In the genomic region with DNA sequence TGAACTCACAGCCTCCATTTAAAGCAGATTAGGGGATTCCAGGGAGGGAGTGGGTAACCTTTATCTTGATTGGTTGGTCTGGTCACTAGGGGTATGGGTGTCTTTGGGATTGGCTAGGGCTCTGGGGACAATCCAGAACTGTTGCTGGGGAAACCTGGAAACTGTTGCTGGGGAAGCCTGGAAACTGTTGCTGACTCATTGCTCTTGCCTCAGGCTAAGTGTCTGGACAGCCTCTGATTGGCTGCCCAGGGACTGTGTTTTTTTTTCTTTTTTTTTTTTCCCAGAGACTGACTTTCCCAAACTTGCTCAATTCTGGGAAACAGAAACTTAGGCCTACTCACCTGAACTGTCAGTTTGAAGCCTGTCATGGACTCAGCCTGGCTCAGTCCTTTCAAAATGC, we compare ENCODE assay signal across 28 mouse cellular contexts. TPM values are rescaled to one million over a fixed set of nuclear protein-coding genes. Genes with fewer than 3 reads are reported as not detected.
DNase-seq lines count a peak whose midpoint lies in the region; ATAC-seq and TF ChIP-seq lines count a peak whose summit lies in the region.
"Had no signal": no experiment of that assay in that cellular context is flagged by ENCODE, and none has a peak within 500 bp of the region (broad histone marks: within the 10 kb centered on the region; RNA-seq: fewer than 3 reads in every experiment).

No protein-coding gene starts in this region.

- no peak overlapping the region for H3K4me2 ChIP-seq in liver, embryonic 13.5 days
- no peak overlapping the region for H3K4me2 ChIP-seq in myocyte (ENCODE audit: low read depth)
- no peak overlapping the region for H3K4me2 ChIP-seq in hindbrain, embryonic 16.5 days (ENCODE audit: low read length)
- H3K4me2 ChIP-seq: heart, embryonic 15.5 days; lung, embryonic 14.5 days; midbrain, embryonic 12.5 days; neural tube, embryonic 13.5 days had no signal

- no peak for DNase-seq in liver, embryonic 13.5 days
- DNase-seq in liver (no peak), ES-E14 (ENCODE audit: low read depth, low spot score) (peak; percentile 74), WW6 (ENCODE audit: low read depth, low spot score) (peak; percentile 75)
- DNase-seq in testis, postnatal 10 days (ENCODE audit: low spot score), result no peak
- DNase-seq: adrenal gland, postnatal 36 days; B cell, adult 2 months; cerebellum, adult 8-10 months; gastrocnemius, postnatal 14 days; heart, adult 2 months; heart, postnatal 4 days; kidney, adult 2 months; kidney, postnatal 10 days; left cerebral cortex, postnatal 4 days; lung, embryonic 14.5 days; right cerebral cortex, adult 18-20 months had no signal

- ATAC-seq in liver, embryonic 13.5 days (ENCODE audit: low read depth), result peak; percentile 23; the same call in 1 of the 2 replicates
- no peak for ATAC-seq in erythroblast, adult 5-6 weeks (replicated peaks; ENCODE audit: low FRiP score, poor library complexity, severe bottlenecking)
- ATAC-seq in hindbrain, embryonic 16.5 days, result no peak
- ATAC-seq: forebrain, embryonic 14.5 days; hindbrain, postnatal 0 days had no signal

- no peak overlapping the region for H3K27ac ChIP-seq in liver, embryonic 13.5 days
- peak overlapping the region; percentile 82; the same call in 1 of the 2 replicates for H3K27ac ChIP-seq in ES-E14 (ENCODE audit: insufficient read depth, low read depth, low read length, poor library complexity, severe bottlenecking)
- H3K27ac ChIP-seq in hindbrain, embryonic 16.5 days (ENCODE audit: low read depth, low read length), result no peak overlapping the region
- H3K27ac ChIP-seq: heart, adult 2 months; heart, embryonic 15.5 days; hindbrain, postnatal 0 days; macrophage; midbrain, embryonic 12.5 days; neural tube, embryonic 13.5 days had no signal

- H3K4me1 ChIP-seq in liver, embryonic 13.5 days (replicated peaks), result peaks cover 23% of the 10 kb centered on the region
- peaks cover 2 to 22% of the 10 kb centered on the region in 2 experiments for H3K4me1 ChIP-seq in ES-E14 (ENCODE audit: control insufficient read depth in 2 of 2, insufficient read depth in 2 of 2, low read length in 2 of 2, poor library complexity in 1 of 2)
- H3K4me1 ChIP-seq in hindbrain, embryonic 16.5 days (ENCODE audit: control insufficient read depth, insufficient read depth, low read depth, low read length), result no peaks in the 10 kb centered on the region; the same call in none of the 2 replicates

- no peak overlapping the region for H3ac ChIP-seq in myocyte (ENCODE audit: control insufficient read depth, insufficient read length)

- H3K9ac ChIP-seq in liver, embryonic 13.5 days, result no peak overlapping the region
- no peak overlapping the region for H3K9ac ChIP-seq in ES-E14 (ENCODE audit: insufficient read depth, low read depth, low read length, poor library complexity, severe bottlenecking)
- no peak overlapping the region for H3K9ac ChIP-seq in hindbrain, embryonic 16.5 days (ENCODE audit: low read depth, low read length)
- H3K9ac ChIP-seq: heart, embryonic 15.5 days; lung, embryonic 14.5 days; midbrain, embryonic 12.5 days; neural tube, embryonic 13.5 days had no signal

- no peak overlapping the region for H3K4me3 ChIP-seq in liver, embryonic 13.5 days (replicated peaks)
- no peak overlapping the region for H3K4me3 ChIP-seq in ES-E14 (ENCODE audit: insufficient read depth in 1 of 2, low read depth in 1 of 2, low read length in 2 of 2, poor library complexity in 1 of 2, severe bottlenecking in 1 of 2)
- H3K4me3 ChIP-seq in myocyte, result no peak overlapping the region
- H3K4me3 ChIP-seq in hindbrain, embryonic 16.5 days (ENCODE audit: low read length), result no peak overlapping the region
- H3K4me3 ChIP-seq: heart, adult 2 months; heart, embryonic 15.5 days; midbrain, embryonic 12.5 days; neural tube, embryonic 13.5 days had no signal

- TF ChIP-seq POLR2A in myocyte (IDR thresholded peaks at IDR 0.05; ENCODE audit: insufficient read length, low read depth), result no peak

- no peaks in the 10 kb centered on the region for H3K9me3 ChIP-seq in liver, embryonic 13.5 days (replicated peaks)
- H3K9me3 ChIP-seq in ES-E14 (ENCODE audit: control insufficient read depth, insufficient read depth, low read depth, low read length), result no peaks in the 10 kb centered on the region
- H3K9me3 ChIP-seq in hindbrain, embryonic 16.5 days (ENCODE audit: control insufficient read depth, low read length), result no peaks in the 10 kb centered on the region
- H3K9me3 ChIP-seq: G1E; heart, embryonic 15.5 days; neural tube, embryonic 13.5 days had no signal

- H3K36me3 ChIP-seq in liver, embryonic 13.5 days, result no peaks in the 10 kb centered on the region
- H3K36me3 ChIP-seq in ES-E14 (ENCODE audit: control insufficient read depth, insufficient read depth, low read length, poor library complexity, severe bottlenecking) (no peaks in the 10 kb centered on the region), myocyte (ENCODE audit: control insufficient read depth, insufficient read depth) (no peaks in the 10 kb centered on the region)
- H3K36me3 ChIP-seq in hindbrain, embryonic 16.5 days (ENCODE audit: control insufficient read depth, insufficient read depth, low read length), result no peaks in the 10 kb centered on the region
- H3K36me3 ChIP-seq: G1E; heart, embryonic 15.5 days; midbrain, embryonic 12.5 days; neural tube, embryonic 13.5 days had no signal

- H3K79me2 ChIP-seq in myocyte (ENCODE audit: control insufficient read depth, insufficient read depth), result no peaks in the 10 kb centered on the region

- peaks cover 9% of the 10 kb centered on the region; the same call in 1 of the 2 replicates for H3K27me3 ChIP-seq in liver, embryonic 13.5 days
- H3K27me3 ChIP-seq in myocyte (ENCODE audit: control insufficient read depth, insufficient read depth, insufficient read length), result no peaks in the 10 kb centered on the region
- no peaks in the 10 kb centered on the region for H3K27me3 ChIP-seq in hindbrain, embryonic 16.5 days (replicated peaks; ENCODE audit: control insufficient read depth, insufficient read depth, low read length)
- H3K27me3 ChIP-seq: heart, embryonic 15.5 days; midbrain, embryonic 12.5 days; neural tube, embryonic 13.5 days had no signal

- in situ Hi-C loops in ES-E14 (cut with MboI; ENCODE audit: low sequenced_read_pairs in 2 of 2, unreplicated experiment in 2 of 2), result no loop called here

TF ChIP-seq in ES-E14, 5 proteins besides CTCF, POLR2A, EP300 and RAD21:
- TF ChIP-seq ZC3H11A (IDR thresholded peaks at IDR 0.05; ENCODE audit: borderline replicate concordance, low read depth, low read length) (no peak), ZNF384 (IDR thresholded peaks at IDR 0.05; ENCODE audit: low read depth, low read length) (peak; percentile 97), MAFK (IDR thresholded peaks at IDR 0.05; ENCODE audit: insufficient read depth, low read depth, low read length) (peak; percentile 79), HCFC1 (IDR thresholded peaks at IDR 0.05; ENCODE audit: borderline replicate concordance, insufficient read depth, low read length) (no peak), CHD2 (IDR thresholded peaks at IDR 0.05; ENCODE audit: low read depth, low read length) (0 out of 2 replicates have a peak, but pooled peaks have one; percentile 26)

TF ChIP-seq in myocyte, 11 proteins besides CTCF, POLR2A, EP300 and RAD21:
- TF ChIP-seq MAX (IDR thresholded peaks at IDR 0.05; ENCODE audit: low read depth) (no peak), CEBPB (IDR thresholded peaks at IDR 0.05; ENCODE audit: insufficient read depth, poor library complexity, severe bottlenecking) (peak; percentile 51; the same call in 1 of the 2 replicates)

RNA-seq across cellular contexts. Expression of a gene that starts 8.1 kb away (rescaled TPM):
- 0.39 and 0.98 TPM in 2 replicates for polyA plus RNA-seq in liver, embryonic 13.5 days (2015; fragmentation: Nextera tagmentation; extraction: Ambion mirVana)
- total RNA-seq in ES-E14 (2012; rRNA removed), result 0.32 TPM in 1 of 2 replicates, not detected in the other
- polyA plus RNA-seq in myocyte (2012; fragmentation: generic; extraction: Trizol), result 1,055 TPM
- total RNA-seq in erythroblast, adult 5-6 weeks (2015; ENCODE audit: low replicate concordance), result not detected in 2 replicates
- not detected in 2 replicates for total RNA-seq in erythroblast, adult 5-6 weeks (2017; ENCODE audit: low replicate concordance)
- 0.71 and 0.81 TPM in 2 replicates for polyA plus RNA-seq in hindbrain, embryonic 16.5 days (2015; fragmentation: Nextera tagmentation; extraction: Ambion mirVana)
- total RNA-seq: G1E; hindbrain, postnatal 0 days; left cerebral cortex, postnatal 4 days had no signal
- polyA plus RNA-seq: forebrain, embryonic 14.5 days; G1E; liver, adult 2 months; macrophage; midbrain, embryonic 12.5 days; small intestine, adult 2 months had no signal

RNA-seq across cellular contexts. Expression of a gene that starts 14.0 kb away (rescaled TPM):
- 0.19 and 0.36 TPM in 2 replicates for polyA plus RNA-seq in liver, embryonic 13.5 days (2015; fragmentation: Nextera tagmentation; extraction: Ambion mirVana)
- 3.0 and 3.3 TPM in 2 replicates for total RNA-seq in ES-E14 (2012; rRNA removed)
- 4.8 TPM for polyA plus RNA-seq in myocyte (2012; fragmentation: generic; extraction: Trizol)
- not detected in 2 replicates for total RNA-seq in erythroblast, adult 5-6 weeks (2015; ENCODE audit: low replicate concordance)
- total RNA-seq in erythroblast, adult 5-6 weeks (2017; ENCODE audit: low replicate concordance), result not detected in 2 replicates
- not detected in 2 replicates for polyA plus RNA-seq in hindbrain, embryonic 16.5 days (2015; fragmentation: Nextera tagmentation; extraction: Ambion mirVana)
- total RNA-seq: left cerebral cortex, postnatal 4 days had no signal
- polyA plus RNA-seq: forebrain, embryonic 14.5 days; G1E; hindbrain, postnatal 0 days; liver, adult 2 months; macrophage; midbrain, embryonic 12.5 days; neural tube, embryonic 13.5 days had no signal

Comparison
In these comparisons a context has a peak if more than half of its experiments do, and no peak if none do; other contexts are left out.
1. DNase-seq: peak in ES-E14 (single experiment) and WW6 (single experiment); none in liver, embryonic 13.5 days (single experiment), liver (single experiment) and testis, postnatal 10 days (single experiment).
2. RNA of a gene that starts 8.1 kb away (polyA plus RNA-seq): 1,055 TPM in myocyte (single experiment); 0.71 to 0.81 TPM in hindbrain, embryonic 16.5 days and 0.39 to 0.98 TPM in liver, embryonic 13.5 days; every median in the first group is over 100 times any median in the second.